Mouse (Mus musculus) brain, embryonic 18.5 days (tissue): ENCODE measurements at regions not wholly inside any gene's neighbourhood (a gene's known extent, or its start where the extent isn't known, plus 50 kb on each side); places are given as distances from the start of the nearest gene placed in this dataset.
"Not testable (repeated sequence)": the region's sequence is repeated elsewhere in the genome, so short reads cannot be mapped to it uniquely, and the experiment has no call there.

Experiments
- DNase-seq: peaks from one replicate; pipeline ENCODE4 v3.0.0-alpha.2; 2012; ENCODE audit warnings: low read depth, low spot score

- DNase-seq: no peak
These were observed 218.0 kb upstream of the Klf3 start for GRCm38 (mm10) chr5:64585076-64585786.

GRCm38 (mm10) chr5:64586316-64586715, 216.9 kb upstream of the Klf3 start:
- no peak for DNase-seq

- DNase-seq: no peak
These were observed 216.3 kb upstream of the Klf3 start for GRCm38 (mm10) chr5:64586933-64587332.

- DNase-seq: no peak
These were observed 215.1 kb upstream of the Klf3 start for GRCm38 (mm10) chr5:64587895-64588738.

- DNase-seq: not testable (repeated sequence)
These were observed 214.4 kb upstream of the Klf3 start for GRCm38 (mm10) chr5:64588768-64589167.

GRCm38 (mm10) chr5:64590036-64590435, 213.2 kb upstream of the Klf3 start:
- no peak for DNase-seq

- no peak for DNase-seq
These were observed 212.4 kb upstream of the Klf3 start for GRCm38 (mm10) chr5:64590747-64591146.

GRCm38 (mm10) chr5:64591792-64592191, 211.4 kb upstream of the Klf3 start:
- DNase-seq: no peak

- DNase-seq: no peak
These were observed 208.0 kb upstream of the Klf3 start for GRCm38 (mm10) chr5:64595220-64595619.

GRCm38 (mm10) chr5:64595751-64596344, 207.3 kb upstream of the Klf3 start:
- no peak for DNase-seq

GRCm38 (mm10) chr5:64597021-64597420, 206.2 kb upstream of the Klf3 start:
- no peak for DNase-seq

GRCm38 (mm10) chr5:64597451-64597850, 205.7 kb upstream of the Klf3 start:
- no peak for DNase-seq

GRCm38 (mm10) chr5:64598606-64599005, 204.6 kb upstream of the Klf3 start:
- DNase-seq: no peak

- no peak for DNase-seq
These were observed 204.2 kb upstream of the Klf3 start for GRCm38 (mm10) chr5:64599015-64599414.

GRCm38 (mm10) chr5:64599865-64600288, 203.3 kb upstream of the Klf3 start:
- DNase-seq: no peak

- no peak for DNase-seq
These were observed 202.8 kb upstream of the Klf3 start for GRCm38 (mm10) chr5:64600392-64600791.

GRCm38 (mm10) chr5:64600811-64601210, 202.4 kb upstream of the Klf3 start:
- no peak for DNase-seq

- no peak for DNase-seq
These were observed 201.9 kb upstream of the Klf3 start for GRCm38 (mm10) chr5:64601285-64601684.

- no peak for DNase-seq
These were observed 201.4 kb upstream of the Klf3 start for GRCm38 (mm10) chr5:64601832-64602231.

- no peak for DNase-seq
These were observed 200.7 kb upstream of the Klf3 start for GRCm38 (mm10) chr5:64602356-64602936.

GRCm38 (mm10) chr5:64602996-64603755, 200.0 kb upstream of the Klf3 start:
- no peak for DNase-seq
